21 mouse cellular contexts compared by ENCODE assay signal in the genomic region with DNA sequence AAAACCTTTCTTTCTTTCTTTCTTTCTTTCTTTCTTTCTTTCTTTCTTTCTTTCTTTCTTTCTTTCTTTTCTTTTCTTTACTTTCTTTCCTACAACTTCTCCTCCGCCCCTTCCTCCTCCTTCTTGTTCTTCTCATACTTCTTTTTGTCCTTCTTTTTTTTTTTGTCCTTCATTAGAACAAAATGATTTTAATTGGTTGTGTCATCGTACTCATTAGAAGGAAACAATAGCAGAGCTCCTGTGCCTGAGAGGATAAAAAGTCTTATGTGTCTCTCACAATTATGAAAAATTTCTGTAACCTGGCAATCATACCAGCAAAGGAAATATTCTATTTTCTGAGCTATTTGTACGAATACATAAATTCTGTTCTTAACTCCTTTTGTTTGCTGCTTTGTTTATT.
"Had no signal": no experiment of that assay in that cellular context is flagged by ENCODE, and none has a peak within 500 bp of the region (broad histone marks: within the 10 kb centered on the region; RNA-seq: fewer than 3 reads in every experiment).

No protein-coding gene starts in this region.

- ATAC-seq: forebrain, embryonic 13.5 days; forebrain, embryonic 14.5 days; forebrain, embryonic 15.5 days; forebrain, embryonic 16.5 days; forebrain, postnatal 0 days had no signal

- DNase-seq: cerebellum, adult 8-10 months; cerebellum, adult 9-10 months; cerebellum, adult 9-11 months; cerebellum, postnatal 10 days; cerebellum, postnatal 14 days; cerebellum, postnatal 25 days; cerebellum, postnatal 36 days; embryo, embryonic 11 days; forebrain, postnatal 0 days; gastrocnemius, adult 2 months; gastrocnemius, postnatal 10 days; gastrocnemius, postnatal 14 days; gastrocnemius, postnatal 25 days; gastrocnemius, postnatal 36 days; heart, adult 11 months; heart, adult 18-20 months; heart, adult 2 months had no signal
